Mouse (Mus musculus) retina, postnatal 7 days (tissue): ENCODE measurements around the gene Ifnar1.
"Not testable (repeated sequence)": the region's sequence is repeated elsewhere in the genome, so short reads cannot be mapped to it uniquely, and the experiment has no call there.

Experiments used
- DNase-seq: peaks from one replicate; pipeline ENCODE4 v3.0.0-alpha.2; 2012; ENCODE audit warnings: low read depth, low spot score

The Ifnar1 gene

DNA sequence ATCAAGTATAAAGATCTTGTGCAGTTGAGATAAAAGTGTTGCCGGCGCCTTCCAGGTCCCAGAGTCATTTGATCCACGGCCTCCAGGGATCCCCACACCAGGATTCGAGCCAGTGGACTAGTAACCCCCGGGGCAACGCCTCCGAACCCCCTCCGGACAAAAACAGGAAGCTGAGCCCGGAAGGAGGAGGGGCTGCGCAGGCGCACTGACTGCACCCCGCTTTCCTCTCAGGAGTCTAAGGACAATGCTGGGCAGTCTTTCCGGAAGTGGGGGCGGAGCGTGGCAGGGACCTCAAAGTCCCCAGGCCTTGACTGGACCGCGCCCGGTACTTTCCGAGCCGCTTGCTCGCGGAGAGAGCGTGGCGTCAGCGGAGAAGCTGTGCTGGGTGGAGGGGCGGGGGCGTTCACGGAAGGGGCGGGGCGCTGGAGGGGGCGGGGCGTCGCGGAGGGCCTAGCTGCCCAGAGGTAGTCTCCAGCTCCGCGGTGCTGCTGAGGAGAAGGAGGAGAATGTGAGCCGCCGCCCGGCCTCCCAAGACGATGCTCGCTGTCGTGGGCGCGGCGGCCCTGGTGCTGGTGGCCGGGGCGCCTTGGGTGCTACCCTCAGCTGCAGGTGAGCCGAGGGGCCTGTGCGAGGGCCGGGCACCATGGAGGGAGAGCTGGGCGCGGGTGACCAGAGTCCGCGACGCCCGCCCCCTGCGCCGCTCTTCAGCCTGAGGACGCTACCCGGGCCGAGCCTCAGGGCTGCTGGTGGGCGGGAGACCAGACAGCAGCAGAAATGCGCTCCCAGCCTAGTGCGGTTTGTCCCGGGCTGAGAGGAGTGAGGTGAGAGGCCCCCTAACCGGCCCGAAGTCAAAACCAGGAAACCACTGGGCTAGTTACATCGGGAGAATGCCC is at the start of gene Ifnar1:
Gene Ifnar1, plus strand, starts transcription at position 431 of the 893 bp plus-strand sequence.
- DNase-seq = peak; percentile 96

DNA sequence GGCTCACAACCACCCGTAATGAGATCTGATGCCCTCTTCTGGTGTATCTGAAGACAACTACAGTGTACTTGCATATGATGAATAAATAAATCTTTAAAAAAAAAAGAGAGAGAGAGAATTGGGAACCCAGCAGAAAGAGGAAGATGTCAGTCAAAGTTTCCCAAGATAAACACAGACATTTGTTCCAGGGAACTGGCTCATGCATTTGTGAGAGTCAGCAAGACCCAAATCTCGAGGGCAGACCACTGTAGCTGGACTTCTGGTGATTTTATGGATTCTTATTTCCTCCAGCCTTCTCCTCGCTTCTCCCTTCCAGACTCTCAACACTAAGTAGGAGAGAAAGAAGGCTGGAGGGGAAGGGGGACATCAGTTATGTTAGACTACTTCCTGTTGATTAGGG is 47.0 kb upstream of the Ifnar1 start:
- no peak for DNase-seq

DNA sequence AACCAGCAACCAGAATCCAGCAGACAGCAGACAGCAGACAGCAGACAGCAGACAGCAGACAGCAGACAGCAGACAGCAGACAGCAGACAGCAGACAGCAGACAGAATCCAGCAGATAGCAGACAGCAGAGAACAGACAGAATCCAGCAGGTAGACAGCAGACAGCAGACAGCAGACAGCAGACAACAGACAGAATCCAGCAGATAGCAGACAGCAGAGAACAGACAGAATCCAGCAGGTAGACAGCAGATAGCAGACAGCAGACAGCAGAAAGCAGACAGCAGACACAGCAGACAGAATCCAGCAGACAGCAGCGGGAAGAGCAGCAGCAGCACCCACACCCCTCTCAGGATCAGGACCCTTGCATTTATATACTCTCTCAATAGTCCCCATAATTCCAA is 46.4 kb upstream of the Ifnar1 start:
- DNase-seq = not testable (repeated sequence)

DNA sequence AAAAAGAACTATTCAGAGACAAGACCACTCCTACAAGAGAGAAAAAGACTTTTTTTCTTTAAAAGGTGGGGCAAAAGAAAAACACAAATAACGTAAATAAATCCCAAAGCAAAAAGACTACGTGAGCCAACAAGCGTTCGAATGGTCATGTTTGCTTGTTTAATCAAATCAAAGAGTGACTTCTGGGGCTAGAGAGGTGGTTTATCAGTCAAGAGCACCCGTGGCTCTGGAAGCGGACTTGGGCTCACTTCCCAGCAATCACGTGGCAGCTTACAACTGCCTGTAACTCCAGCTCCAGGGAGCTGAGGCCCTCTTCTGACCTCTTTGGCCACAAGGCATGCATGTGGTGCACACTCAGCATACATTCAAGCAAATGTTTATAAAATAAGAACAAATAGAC is 43.7 kb upstream of the Ifnar1 start:
- no peak for DNase-seq

DNA sequence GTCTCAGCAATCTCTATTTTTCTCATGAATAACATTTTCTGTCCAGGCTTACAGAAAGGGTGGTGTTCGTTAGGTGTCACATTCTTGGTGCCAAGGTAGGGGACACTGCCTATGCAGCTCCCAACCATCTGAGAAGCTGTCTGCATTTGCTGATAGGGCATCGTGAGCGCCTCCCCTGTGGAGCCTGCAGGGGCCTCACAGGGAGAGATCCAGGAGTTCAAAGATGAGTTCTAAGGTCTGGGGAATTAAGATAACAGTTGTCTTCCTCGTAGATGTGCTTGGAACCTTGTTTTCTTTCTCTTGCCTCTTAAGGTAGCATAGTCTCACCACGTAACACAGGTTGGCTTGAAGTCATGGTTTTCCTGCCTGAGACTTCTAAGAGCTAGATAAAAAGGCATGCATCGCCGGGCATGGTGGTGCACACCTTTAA is 43.2 kb upstream of the Ifnar1 start:
- no peak for DNase-seq

DNA sequence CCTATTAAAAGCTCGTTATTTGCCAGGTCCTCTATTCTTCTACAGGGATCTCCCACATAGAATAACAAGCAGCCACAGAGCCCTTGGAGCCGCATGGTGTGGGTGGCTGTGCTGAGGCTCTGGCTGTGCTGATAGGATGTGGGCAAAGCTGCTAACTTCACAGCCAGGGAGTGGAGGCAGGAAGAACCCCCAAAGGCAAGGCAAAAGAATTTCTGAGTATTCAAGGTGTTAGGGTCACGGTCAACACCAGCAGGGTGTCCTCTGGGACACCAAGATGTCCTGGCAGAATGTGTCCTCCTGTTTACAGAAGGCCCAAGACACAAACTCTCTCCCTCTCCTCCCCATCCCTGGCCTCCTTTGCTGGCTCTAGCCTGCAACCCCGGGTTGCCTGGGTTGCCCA is 42.6 kb upstream of the Ifnar1 start:
- no peak for DNase-seq

DNA sequence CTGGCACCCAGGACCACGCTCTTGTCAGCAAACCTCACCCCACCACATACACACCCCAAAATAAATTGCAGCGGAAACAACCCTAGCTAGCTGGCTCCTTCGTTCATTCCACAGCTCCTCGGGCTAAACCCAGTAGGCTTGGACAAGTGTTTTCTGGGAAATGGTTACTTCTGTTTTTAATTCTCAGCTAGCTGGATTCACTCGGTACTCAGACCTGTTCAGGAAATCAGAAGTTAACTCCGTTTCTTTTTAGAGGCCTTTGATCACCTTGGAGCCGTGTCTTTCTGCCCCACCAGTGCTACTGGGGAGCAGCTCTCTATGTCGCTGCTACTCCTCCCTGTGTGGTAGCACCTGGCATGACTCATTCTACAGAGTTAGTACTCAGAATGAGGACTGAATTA is 41.8 kb upstream of the Ifnar1 start:
- DNase-seq = no peak

DNA sequence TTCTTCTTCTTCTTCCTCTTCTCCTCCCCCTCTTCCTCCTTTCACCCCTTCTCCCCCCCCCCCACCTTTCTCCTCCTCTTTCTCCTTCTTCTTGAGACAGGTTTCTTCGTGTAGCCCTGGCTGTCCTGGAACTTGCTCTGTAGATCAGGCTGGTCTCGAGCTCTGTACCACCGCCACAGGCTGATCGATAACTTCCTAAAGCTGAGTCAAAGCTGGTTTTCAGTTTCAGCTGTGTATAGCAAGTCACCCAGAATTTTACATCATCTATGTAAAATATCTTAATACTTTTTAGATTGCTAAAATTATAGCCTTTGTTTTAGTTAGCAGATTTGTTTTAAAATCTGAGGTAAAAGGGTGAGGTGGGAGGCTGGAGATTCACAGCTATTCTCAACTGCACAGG is 40.2 kb upstream of the Ifnar1 start:
- DNase-seq = no peak

DNA sequence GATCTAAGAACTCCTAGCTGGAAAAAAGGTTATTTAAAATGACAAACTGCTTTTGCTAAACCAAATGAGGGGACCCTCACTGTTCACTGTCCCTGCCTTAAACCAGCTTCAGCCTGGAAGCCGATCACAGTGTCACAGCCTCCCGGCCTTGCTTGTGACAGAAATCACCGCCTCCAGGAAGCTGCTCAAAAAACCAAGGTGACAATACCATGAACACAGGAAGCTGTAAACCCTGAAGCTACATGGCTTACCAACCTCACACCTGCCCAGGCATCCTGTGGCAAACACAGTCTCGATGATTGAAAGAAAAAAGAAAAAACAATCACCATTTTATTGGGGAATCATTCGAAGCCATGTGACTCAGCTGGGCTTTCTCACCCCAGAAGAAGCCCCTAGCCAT is 39.5 kb upstream of the Ifnar1 start:
- no peak for DNase-seq

DNA sequence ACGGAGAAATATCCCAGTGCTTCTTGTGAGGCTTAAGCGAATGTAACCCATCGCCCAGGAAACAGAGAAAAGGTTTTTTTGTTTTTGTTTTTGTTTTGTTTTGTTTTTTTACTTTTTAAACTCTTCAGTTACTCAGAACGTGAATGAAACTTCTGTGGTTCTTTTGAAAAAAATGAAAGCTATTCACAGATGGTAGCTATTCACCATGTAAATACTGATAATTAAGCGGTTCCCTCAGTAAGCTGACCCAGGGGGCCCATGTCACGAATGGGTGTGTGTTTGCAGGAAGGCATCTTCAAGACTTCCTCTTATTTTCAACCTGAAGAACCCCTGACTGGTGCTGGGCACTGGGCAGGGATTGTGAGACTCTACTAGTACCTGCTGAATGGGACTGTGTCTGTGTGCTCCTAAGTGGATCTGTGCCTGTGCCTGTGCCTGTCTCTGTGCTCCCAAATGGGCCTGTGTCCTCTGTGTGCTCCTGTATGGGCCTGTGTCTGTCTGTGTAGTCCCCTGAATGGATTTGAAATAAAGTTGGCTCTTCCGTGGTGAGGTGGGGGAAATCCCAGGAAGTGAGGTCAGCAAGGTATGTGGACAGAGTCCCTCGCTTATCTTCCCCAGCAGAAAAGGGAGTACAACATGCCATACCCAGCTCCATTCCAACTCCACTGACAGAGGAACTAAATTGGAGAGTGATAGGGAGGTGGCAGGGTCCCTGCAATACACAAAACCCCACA is 38.1 kb upstream of the Ifnar1 start:
- no peak for DNase-seq

DNA sequence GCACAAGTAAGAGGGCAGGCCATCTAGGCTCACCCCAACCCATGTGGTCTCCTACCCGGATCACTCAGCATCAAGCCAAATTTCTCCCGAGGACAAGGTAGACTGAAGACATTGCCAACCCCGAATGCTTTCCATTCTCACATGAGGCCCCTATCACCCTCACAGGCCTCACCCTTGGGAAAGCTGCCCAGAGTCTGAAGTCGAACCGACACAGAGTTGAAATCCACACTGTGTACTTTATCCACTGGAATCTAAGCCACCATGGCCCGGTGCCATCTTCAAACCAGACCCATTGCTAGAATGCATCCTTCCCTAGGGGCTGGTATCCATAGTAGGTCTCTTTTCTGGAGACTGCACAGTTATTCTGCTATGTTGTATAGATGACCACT is 37.5 kb upstream of the Ifnar1 start:
- DNase-seq = no peak

DNA sequence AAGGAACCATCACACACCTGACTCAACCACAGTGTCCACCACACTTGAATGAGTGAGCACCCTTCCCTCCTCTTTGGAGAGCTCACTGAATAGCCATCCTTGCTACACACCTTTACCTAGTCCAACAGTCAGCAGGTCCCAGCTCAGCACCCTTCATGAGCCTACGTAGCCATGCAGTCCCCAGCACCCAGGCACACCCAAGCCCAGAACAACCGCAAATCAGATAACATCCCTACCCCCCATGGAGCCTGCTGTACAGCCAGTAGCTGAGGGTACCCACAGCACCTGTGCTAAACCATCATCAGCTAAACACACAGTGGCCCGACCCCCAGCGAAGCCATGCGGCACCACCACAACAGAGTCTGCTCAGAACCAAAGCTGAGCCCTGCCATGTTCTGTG is 37.0 kb upstream of the Ifnar1 start:
- DNase-seq = no peak

DNA sequence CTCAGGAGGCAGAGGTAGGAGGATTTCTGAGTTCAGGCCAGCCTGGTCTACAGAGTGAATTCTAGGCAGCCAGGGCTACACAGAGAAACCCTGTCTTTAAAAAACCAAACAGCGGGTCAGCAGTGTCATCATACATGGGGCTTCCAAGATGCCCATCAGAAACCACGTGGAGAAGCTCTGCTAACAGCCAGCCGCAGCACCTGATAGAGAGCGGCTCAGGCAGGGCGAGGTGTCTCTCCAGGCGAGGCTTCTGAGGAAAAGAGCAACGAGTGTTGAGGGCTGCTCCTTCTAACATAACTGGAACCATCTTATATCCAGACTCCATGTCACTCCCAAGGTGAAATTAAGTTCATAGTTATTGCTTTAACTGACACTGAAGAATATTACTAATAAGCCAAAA is 36.1 kb upstream of the Ifnar1 start:
- DNase-seq = no peak

DNA sequence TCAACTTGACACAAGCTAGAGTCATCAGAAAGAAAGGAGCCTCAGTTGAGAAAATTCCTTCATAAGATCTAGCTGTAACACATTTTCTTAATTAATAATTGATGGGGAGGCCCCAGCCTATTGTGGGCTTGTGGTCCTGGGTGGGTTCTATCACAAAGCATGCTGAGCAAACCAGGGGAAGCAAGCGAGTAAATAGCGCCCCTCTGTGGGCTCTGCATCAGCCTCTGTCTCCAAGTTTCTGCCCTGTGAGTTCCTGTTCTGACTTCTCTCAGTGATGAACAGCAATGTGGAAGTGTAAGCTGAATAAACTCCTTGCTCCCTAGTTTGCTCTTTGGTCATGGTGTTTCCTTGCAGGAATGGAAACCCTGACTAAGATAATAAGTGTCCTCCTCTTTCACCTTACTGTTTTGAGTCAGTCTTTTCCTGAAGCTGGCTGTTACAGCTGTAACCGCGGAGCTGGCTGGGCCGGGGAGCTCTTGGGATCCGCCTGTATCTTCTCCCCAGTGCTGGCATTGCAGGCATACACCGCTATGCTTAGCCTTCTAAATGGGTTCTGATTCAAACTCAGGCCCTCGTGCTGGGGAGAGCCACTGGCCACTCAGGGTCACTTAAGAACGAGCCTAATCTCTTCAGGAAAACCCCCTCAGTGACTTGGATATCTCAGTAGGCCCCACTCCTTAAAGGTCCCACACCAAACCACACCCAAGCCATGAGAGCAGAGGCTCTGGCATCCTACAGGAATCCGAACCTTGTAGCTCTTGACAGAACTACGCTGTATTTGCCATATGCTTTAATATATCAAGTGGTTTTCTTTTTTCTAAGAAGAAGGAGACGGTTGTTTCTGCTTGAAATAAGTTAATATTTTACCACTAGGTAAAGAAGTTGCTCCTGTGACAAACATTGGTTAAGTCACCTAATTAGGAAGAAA is 34.6 kb upstream of the Ifnar1 start:
- no peak for DNase-seq

DNA sequence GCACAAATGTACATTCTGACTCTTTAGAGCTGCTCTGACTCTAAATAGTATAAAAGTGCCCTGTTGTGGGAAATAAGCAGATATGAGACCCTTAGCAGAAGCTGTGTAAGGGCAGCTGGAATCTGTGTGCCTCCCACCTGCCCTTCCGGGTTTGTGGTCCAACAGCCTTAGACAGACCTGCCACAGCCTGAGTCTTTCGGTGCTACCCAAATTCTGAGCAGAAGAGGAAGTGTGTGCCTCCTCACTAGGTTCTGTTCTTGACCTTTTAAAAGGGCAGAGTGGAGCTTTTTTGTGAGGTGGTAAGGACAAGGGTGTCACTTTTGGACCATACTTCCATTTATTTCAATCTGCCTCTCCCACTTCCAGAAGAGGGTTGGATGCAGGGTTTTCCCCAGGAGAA is 33.1 kb upstream of the Ifnar1 start:
- no peak for DNase-seq

DNA sequence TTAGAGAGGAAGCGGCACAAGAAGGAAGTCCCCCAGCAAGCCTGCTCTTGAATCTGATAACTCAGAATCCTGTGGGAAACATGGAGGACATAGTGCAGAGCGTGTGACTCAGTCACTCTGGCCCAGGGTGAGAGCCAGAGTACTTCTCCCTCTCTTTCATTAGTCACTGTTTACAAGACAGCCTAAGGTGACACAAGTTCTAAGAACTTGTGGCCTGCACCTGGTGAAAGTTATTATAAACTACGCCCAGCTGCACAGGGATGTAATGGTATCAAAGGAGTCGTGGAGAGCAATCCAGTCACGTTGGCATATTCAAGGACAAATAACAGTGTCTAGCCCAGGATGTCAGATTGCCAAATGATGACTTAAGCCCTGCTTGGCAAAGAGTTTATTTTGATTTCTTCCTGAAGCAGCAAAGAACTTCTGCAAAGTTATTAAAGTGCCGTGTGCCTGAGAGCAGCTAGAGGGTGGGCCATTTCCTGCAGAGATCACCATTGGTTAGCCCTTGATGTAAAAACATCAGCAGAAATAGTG is 32.6 kb upstream of the Ifnar1 start:
- no peak for DNase-seq

DNA sequence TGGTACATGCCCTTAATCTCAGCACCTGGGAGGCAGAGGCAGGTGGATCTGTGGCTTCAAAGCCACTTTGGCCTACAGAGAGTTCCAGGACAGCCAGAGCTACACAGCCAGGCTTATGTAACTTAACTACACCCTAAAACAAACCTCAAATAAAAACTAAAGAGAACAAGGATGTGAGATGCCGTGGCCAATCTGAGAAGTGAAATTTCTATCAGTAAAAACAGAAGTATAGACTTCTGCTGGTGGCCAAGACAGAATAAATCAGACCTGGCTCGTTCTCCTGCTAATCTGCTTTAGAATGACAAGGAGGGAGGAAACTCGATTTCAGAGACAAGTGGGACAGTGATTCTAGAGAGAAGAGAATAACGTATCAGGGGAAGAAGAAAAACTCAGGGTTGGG is 29.2 kb upstream of the Ifnar1 start:
- DNase-seq = no peak

DNA sequence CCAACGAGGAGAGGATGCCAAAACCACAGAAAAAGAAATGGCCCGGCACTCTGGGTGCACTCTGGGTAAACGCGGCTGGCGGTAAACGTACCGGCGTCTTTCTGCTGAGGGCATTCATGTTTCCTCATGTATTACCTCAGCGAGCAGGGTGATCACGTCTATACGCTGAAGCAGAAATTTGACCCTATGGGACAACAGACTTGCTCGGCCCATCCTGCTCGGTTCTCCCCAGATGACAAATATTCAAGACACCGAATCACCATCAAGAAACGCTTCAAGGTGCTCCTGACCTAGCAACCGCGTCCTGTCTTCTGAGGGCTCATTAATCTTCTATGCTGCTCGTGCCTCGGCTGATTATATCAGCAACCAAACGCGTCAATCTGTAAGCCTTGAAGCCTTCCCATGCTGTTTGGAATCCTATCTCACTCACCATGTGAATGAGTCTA is 26.7 kb upstream of the Ifnar1 start:
- DNase-seq = no peak

DNA sequence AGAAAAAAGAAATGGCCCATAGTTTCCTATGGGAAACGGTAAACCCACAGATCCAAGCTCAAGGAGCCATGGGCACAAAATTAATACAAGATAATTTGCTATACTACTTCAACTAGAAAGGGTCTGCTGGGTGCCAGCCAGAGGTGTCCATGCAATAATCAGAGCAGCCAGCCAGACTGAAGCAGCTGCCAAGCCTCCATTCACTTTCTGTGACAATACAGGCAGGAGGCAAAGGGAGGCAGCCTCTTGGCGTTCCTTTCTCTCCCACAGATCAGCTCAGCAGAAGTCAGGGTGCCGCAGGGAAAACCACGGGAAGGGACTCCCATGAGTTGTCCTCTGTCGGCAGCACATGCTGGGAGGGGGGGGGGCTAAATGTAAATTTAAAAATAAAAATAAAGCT is 26.1 kb upstream of the Ifnar1 start:
- no peak for DNase-seq

DNA sequence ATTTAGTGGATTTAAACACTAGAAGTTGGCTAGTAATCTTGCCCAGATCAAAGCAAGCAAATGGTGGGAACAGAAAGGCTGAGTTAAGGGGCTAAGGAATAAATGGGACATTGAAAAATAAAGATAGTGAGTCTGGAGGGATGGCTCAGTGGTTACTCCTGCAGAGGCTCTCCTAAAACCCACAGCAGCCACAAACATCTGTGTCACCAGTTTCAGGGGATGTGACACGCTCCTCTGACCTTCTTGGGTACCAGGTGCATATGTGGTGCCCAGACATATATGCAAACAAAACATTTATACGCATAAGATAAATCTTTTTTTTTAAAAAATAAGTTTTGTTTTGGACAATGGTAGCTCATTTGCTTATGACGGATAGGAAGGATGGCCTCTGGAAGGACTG is 25.6 kb upstream of the Ifnar1 start:
- no peak for DNase-seq

DNA sequence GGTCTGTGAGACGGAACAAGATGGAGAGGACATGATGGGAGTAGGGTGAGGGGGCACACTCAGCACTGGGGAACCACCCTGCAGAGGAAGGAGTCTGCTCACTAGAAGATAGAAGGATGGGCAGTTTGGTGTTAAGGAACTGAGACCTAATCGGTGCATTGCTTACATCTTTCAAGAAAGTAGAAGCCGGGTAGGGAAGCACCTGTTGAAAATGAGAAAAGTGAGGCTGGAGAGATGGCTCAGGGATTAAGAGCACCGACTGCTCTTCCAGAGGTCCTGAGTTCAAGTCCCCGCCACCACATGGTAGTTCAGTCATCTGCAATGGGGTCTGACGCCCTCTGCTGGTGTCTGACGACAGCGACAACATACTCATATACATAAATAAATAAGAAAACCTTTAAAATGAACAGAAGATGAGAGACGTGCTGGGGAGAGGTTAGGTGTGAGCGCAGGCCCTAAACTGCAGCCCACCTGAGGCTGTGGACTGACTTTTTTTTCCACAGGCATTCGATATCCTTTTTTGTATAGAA is 25.1 kb upstream of the Ifnar1 start:
- DNase-seq = no peak
